Mouse (Mus musculus) hindbrain, embryonic 15.5 days (tissue): Measurements from ENCODE around the gene Tuba3a. TPM values are rescaled to one million over a fixed set of nuclear protein-coding genes. Genes with fewer than 3 reads are reported as not detected.

Experiments
- ATAC-seq: fragments of 200-750 bp; cut with Nextera tagmentation; 2 replicates; pipeline ENCODE4 v1.8.0; 2017; ENCODE audit warnings: low read depth, moderate number of reproducible peaks, moderate TSS enrichment; ENCODE audit not compliant: low FRiP score
- H3K27ac ChIP-seq: fragments of 300-500 bp; sonication (generic); replicated peaks from 2 replicates; pipeline ENCODE4 v1.5.1; 2015; ENCODE audit warnings: mild to moderate bottlenecking, inconsistent platforms
- H3K27me3 ChIP-seq: fragments of 300-500 bp; sonication (generic); 2 replicates; pipeline ENCODE4 v1.6.1; 2015; ENCODE audit warnings: control low read depth, inconsistent platforms
- H3K36me3 ChIP-seq: fragments of 300-500 bp; sonication (generic); 2 replicates; pipeline ENCODE4 v1.6.1; 2015; ENCODE audit warnings: control low read depth, inconsistent platforms
- H3K4me1 ChIP-seq: fragments of 300-500 bp; sonication (generic); replicated peaks from 2 replicates; pipeline ENCODE4 v1.6.1; 2015; ENCODE audit warnings: control low read depth, inconsistent platforms
- H3K4me2 ChIP-seq: fragments of 300-500 bp; sonication (generic); 2 replicates; pipeline ENCODE4 v1.6.1; 2015; ENCODE audit warnings: moderate library complexity, mild to moderate bottlenecking, inconsistent platforms
- H3K4me3 ChIP-seq: fragments of 300-500 bp; sonication (generic); 2 replicates; pipeline ENCODE4 v1.5.1; 2015; ENCODE audit warnings: mild to moderate bottlenecking, inconsistent platforms
- H3K9ac ChIP-seq: fragments of 300-500 bp; sonication (generic); 2 replicates; pipeline ENCODE4 v1.6.1; 2015; ENCODE audit warnings: inconsistent platforms
- H3K9me3 ChIP-seq: fragments of 300-500 bp; sonication (generic); 2 replicates; pipeline ENCODE4 v1.6.1; 2016; ENCODE audit warnings: control low read depth, inconsistent platforms
- WGBS: fragments of 180-500 bp; shearing (Covaris S2); methylation state at CpG from one replicate; pipeline ENCODE4 v1.1.7; 2015; 5-methylcytosine and 5-hydroxymethylcytosine counted together
- polyA plus RNA-seq: library from polyadenylated mRNA; unstranded; fragments of >200 nt; fragmentation: Nextera tagmentation; extraction: Ambion mirVana; gene quantifications from 2 replicates; pipeline ENCODE4 v1.2.1, GENCODE M21; 2015

Tuba3a gene
- polyA plus RNA-seq, 1 experiment from 2014 or later, result not detected

DNA sequence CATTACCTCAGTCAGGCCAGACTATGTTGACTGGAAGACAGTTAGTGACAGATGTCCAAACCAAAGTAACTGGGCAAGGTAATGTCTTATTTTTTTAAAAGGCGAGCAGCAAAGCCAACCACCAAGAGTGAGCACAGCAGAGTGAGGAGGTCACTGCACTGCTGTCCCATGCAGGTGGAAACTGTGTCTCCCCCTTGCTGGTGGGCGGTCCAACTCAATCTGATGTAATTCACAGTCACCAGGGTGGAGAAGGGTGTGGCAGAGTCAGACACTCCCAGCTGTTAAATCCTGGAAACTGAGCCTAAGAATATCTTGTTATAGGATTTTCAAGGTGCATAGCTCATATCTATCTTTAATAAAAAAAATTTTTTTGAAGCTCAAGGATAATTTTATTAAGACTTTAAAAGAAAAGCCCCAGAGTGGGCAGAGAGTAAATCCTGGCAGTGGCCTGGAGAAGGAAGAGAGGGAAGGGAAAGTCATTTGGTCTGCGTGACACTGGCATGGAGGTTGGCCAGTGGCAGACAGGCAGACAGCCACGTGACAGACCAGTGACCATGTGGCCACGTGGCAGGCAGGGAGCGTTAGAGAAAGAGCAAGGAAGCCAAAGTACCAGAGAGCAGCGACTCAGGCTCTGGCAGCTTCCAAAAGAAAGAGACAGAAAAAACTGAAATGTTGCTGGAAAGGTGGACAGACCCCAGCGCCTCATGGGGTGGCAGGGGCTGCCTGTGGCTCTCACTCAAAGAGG, 29.4 kb downstream of the Tuba3a start:
- H3K27ac ChIP-seq, result no peak overlapping the region
- H3K36me3 ChIP-seq, result no peaks in the 10 kb centered on the region
- ATAC-seq, result no peak
- H3K4me1 ChIP-seq, result no peaks in the 10 kb centered on the region
- 86% methylated on average over 8 of the region's 8 CpGs for WGBS
- no peaks in the 10 kb centered on the region for H3K27me3 ChIP-seq
- no peak overlapping the region for H3K4me3 ChIP-seq
- H3K9ac ChIP-seq, result no peak overlapping the region
- H3K9me3 ChIP-seq, result no peaks in the 10 kb centered on the region
- H3K4me2 ChIP-seq, result no peak overlapping the region

DNA sequence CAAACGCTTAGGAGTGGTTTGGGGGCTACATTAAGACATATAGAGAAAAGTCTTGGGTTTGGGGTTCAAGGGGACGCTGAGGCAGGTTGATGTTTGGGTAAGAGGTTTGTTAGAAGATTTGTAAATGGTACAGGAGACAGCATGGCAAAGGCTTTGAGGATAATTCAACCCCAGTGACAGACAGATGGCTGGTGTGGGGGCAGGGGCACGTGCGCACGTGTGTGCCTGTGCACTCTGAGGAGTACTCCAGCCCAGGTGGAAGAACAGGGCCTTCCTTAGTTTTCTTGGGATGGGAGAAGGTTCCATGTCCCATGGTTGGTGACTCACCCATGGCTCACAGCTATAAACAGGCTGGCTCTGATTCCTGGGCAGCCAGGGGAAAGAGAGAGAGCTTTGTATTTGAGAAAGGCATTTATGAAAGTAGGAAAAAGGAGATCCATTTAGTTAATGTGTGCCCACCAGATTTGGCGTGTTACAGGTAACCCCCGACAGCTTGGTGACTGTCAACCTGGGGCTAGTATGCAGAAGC, 30.3 kb downstream of the Tuba3a start:
- ATAC-seq, result no peak
- Histone ChIP-seq H3K9me3 (no peaks in the 10 kb centered on the region), H3K27me3 (no peaks in the 10 kb centered on the region), H3K9ac (no peak overlapping the region), H3K4me2 (no peak overlapping the region), H3K4me1 (no peaks in the 10 kb centered on the region), H3K27ac (no peak overlapping the region), H3K36me3 (no peaks in the 10 kb centered on the region), H3K4me3 (no peak overlapping the region)
- WGBS, result 92% methylated on average over 7 of the region's 7 CpGs

DNA sequence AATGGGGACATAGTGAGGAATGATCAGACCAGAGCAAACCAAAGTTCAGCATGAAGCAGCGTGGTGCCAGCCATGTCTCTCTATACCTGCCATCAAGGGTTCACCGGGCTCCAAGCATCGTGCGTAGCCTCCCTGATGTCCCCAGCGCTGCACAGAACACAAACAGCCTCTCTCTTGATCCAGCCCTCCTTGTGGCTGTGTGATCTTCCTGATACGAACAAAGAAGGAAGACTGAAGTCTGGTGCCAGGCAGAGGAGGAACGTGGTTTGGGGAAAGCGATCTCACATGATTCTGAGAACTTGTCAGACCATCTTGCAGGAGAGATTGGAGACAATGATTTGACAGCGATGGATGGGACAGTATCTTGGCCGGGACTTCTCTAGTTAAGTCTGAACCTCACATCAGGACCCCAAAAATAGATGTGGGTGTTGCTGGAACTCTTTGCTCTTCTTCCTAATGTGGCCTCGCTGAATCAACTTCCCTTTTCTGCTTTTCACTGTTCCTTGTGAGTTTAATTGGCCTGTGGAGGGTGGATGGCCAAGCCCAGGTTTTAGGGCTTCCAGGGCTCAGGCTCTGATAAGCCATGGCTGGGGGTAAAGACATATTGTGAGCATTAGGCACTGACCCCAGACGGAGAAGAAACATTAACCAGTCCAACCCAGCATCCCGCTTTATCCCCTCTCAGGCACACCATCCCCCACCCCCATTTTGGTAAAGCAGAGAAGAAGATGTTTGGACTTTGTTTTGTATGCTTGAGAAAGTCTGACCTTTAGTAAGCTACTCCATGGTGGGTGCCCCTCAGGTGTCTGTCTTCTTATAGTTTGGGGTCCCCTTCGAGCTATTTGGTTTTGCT, 31.8 kb downstream of the Tuba3a start:
- no peak overlapping the region for H3K4me3 ChIP-seq
- ATAC-seq, result no peak
- WGBS, result 79% methylated on average over 14 of the region's 14 CpGs
- no peaks in the 10 kb centered on the region for H3K36me3 ChIP-seq
- no peak overlapping the region for H3K9ac ChIP-seq
- no peak overlapping the region for H3K27ac ChIP-seq
- H3K9me3 ChIP-seq, result no peaks in the 10 kb centered on the region
- H3K4me1 ChIP-seq, result no peaks in the 10 kb centered on the region
- H3K27me3 ChIP-seq, result no peaks in the 10 kb centered on the region
- no peak overlapping the region for H3K4me2 ChIP-seq

DNA sequence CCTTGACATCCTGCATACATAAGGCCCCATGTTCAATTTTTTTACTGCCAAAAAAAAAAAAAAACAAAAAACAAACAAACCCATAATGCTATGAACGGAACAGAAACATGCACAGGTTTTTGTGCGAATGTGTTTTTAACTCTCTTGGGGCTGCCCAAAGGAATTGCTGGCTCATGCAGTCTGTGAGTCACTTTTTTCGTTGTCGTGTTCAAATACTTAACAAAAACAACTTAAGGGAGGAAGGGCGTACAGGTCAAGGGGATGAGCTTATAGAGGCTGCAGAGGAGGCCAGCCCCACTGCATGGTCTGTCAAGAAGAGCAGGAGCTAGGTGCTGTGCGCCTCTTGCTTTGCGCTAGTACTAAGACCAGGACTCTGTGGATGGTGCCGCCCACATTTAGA, 33.1 kb downstream of the Tuba3a start:
- WGBS, result 93% methylated on average over 8 of the region's 8 CpGs
- no peak overlapping the region for H3K4me2 ChIP-seq
- H3K9ac ChIP-seq, result no peak overlapping the region
- H3K36me3 ChIP-seq, result no peaks in the 10 kb centered on the region
- H3K4me1 ChIP-seq, result no peaks in the 10 kb centered on the region
- H3K4me3 ChIP-seq, result no peak overlapping the region
- H3K27ac ChIP-seq, result no peak overlapping the region
- no peaks in the 10 kb centered on the region for H3K27me3 ChIP-seq
- ATAC-seq, result no peak
- no peaks in the 10 kb centered on the region for H3K9me3 ChIP-seq

DNA sequence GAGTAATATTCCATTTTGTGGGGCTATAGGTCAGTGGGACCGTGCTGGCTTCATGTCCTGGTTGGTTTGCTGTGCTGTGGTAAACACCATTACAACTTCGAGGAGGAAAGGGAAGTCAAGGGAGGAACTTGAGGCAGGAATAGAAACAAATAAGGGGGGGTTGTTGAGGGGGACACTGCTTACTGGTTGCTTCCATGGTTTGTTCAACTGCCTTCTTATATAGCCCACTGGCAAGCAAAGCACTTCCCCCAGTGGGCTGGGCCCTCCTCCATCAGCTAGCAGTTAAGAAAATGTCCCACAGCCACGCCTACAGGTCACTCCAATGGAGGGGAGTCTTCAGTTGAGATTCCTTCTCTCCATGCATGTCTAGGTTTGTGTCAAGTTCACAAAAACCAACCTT, 33.6 kb downstream of the Tuba3a start:
- 91% methylated on average over 3 of the region's 3 CpGs for WGBS
- H3K36me3 ChIP-seq, result no peaks in the 10 kb centered on the region
- H3K4me3 ChIP-seq, result no peak overlapping the region
- H3K27ac ChIP-seq, result no peak overlapping the region
- no peak for ATAC-seq
- no peaks in the 10 kb centered on the region for H3K4me1 ChIP-seq
- H3K9me3 ChIP-seq, result no peaks in the 10 kb centered on the region
- H3K9ac ChIP-seq, result no peak overlapping the region
- no peak overlapping the region for H3K4me2 ChIP-seq
- H3K27me3 ChIP-seq, result no peaks in the 10 kb centered on the region

DNA sequence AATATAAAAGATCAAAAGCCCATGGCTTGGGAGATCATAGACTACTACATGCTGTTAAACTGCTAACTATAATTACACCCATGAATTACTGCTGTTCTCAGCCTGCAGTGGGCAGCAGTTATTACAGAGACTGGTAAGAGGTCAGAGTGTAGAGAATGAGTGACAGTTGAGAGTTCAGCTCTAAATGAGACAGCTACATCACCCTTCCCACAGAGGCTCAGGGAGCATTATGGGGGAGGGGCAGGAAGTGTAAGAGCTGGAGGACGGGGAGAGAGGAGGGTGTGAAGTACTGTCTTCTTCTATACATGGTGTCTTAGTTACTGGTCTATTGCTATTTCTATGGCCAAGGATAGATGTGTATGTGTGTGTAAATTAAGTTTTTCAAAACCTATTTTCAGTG, 41.3 kb downstream of the Tuba3a start:
- H3K9ac ChIP-seq, result no peak overlapping the region
- WGBS, result 41% methylated on average over 1 of the region's 1 CpGs

DNA sequence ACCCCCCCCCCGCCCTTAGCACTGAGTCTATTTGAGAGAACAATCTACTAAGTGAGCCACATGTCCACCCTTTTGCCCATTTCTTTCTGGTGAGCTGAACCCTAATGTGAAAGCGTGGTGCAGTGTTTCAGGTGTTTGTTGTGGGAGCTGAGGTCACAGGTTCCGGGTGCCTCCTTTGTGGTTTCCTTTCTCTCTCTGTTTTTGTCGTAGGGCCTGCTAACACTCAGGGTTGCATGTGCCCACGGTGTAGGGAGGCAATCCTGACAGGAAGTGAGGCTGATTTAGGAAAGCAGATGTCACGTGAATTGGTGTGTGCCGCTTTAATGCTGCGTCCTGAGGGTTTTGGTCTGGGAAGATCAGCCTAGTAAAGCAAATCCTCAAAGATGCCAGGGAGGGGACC, 44.3 kb downstream of the Tuba3a start:
- no peak overlapping the region for H3K4me2 ChIP-seq

More for the DNA sequence above, 41.3 kb downstream of the Tuba3a start:
- Histone ChIP-seq H3K27ac (no peak overlapping the region), H3K27me3 (no peaks in the 10 kb centered on the region), H3K4me1 (no peaks in the 10 kb centered on the region), H3K9me3 (no peaks in the 10 kb centered on the region), H3K36me3 (no peaks in the 10 kb centered on the region), H3K4me2 (no peak overlapping the region), H3K4me3 (no peak overlapping the region)
- ATAC-seq, result no peak

DNA sequence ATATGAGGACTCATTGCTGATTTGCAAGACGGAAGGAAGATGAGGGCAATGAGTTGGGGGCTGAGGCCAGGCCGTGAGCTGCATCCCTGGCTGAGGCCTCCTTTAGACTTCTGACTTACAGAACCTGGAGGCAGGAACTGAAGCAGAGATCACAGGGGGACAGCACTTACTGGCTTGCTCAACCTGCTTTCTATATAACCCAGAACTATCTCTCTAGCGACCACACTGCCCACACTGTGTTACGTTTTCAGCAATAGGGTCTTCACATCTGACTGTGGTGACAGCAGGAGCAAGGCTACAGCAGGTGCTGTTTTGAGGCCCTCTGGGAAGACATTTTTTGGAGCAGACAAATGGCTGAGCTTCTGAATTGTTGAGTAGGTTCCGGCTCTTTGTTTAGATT, 45.2 kb downstream of the Tuba3a start:
- Histone ChIP-seq H3K27me3 (no peaks in the 10 kb centered on the region), H3K4me3 (no peak overlapping the region), H3K36me3 (no peaks in the 10 kb centered on the region), H3K27ac (no peak overlapping the region), H3K9ac (no peak overlapping the region), H3K4me2 (no peak overlapping the region), H3K4me1 (no peaks in the 10 kb centered on the region), H3K9me3 (no peaks in the 10 kb centered on the region)
- no peak for ATAC-seq
- 83% methylated on average over 5 of the region's 5 CpGs for WGBS

More for the DNA sequence above, 44.3 kb downstream of the Tuba3a start:
- H3K9me3 ChIP-seq, result no peaks in the 10 kb centered on the region
- no peaks in the 10 kb centered on the region for H3K27me3 ChIP-seq
- H3K36me3 ChIP-seq, result no peaks in the 10 kb centered on the region
- 87% methylated on average over 8 of the region's 8 CpGs for WGBS
- H3K9ac ChIP-seq, result no peak overlapping the region
- no peaks in the 10 kb centered on the region for H3K4me1 ChIP-seq
- H3K4me3 ChIP-seq, result no peak overlapping the region
- H3K27ac ChIP-seq, result no peak overlapping the region
- ATAC-seq, result no peak

DNA sequence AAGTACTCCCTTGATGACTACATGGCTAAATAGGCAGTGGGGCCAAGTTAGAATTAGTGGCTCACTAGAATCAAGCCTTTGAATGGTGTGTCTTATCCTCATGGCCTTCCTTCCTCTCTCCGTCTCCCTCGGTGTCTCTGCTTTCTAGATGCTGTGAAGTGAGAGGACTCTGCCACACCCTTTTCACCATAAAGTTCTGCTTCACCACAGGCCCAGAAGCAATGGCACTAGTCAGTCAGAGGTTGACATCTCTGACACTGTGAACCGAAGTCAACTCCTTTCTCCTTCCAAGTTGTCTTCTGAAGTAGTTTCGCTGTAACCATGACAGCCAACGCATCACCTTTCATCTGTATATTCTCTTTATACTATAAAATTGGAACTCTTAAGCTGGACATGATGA, 46.3 kb downstream of the Tuba3a start:
- WGBS, result 91% methylated on average over 5 of the region's 5 CpGs
- Histone ChIP-seq H3K36me3 (no peaks in the 10 kb centered on the region), H3K4me1 (no peaks in the 10 kb centered on the region), H3K27ac (no peak overlapping the region), H3K9me3 (no peaks in the 10 kb centered on the region), H3K4me3 (no peak overlapping the region), H3K27me3 (no peaks in the 10 kb centered on the region), H3K4me2 (no peak overlapping the region), H3K9ac (no peak overlapping the region)
- no peak for ATAC-seq

DNA sequence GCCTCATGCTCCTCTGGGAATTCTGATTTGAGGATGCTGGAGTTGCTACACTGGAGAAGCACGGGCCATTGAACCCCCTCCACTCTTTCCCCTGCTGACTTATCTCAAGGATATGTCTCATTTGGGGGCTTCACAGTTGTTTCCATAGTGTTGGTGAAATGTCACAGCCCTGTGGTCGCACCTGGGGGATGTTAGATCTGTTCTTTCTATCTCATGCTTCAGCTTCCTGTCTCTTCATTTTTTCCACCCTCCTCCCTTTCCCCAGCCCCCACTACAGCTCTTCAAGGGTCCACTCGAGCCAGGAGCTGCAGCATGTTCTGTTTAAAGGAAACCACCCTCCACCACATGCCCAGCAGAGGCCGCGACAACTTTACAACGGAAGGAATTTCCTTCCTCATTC, 47.4 kb downstream of the Tuba3a start:
- Histone ChIP-seq H3K9ac (no peak overlapping the region), H3K27ac (no peak overlapping the region), H3K4me2 (no peak overlapping the region), H3K36me3 (no peaks in the 10 kb centered on the region), H3K4me3 (no peak overlapping the region), H3K4me1 (no peaks in the 10 kb centered on the region), H3K27me3 (no peaks in the 10 kb centered on the region), H3K9me3 (no peaks in the 10 kb centered on the region)
- 81% methylated on average over 6 of the region's 6 CpGs for WGBS
- no peak for ATAC-seq

DNA sequence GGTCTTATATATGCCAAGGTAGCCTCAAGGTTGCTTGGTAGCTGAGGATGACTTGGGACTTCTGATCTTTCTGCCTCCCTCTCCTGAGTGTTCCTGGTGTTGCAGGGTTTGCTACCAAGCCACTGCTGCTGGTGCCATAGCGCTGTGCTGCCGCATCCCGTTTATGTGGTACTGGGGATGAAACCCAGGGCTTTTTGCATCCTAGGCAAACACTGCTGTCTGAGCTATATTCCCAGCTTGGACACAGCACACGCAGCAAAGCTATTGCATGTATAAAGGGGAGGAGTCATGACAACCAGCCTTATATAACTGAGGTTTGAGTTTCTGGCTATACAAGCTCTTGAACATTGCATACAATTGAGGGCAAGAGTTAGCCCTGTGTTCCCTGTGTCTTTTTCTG, 48.4 kb downstream of the Tuba3a start:
- no peak overlapping the region for H3K4me2 ChIP-seq
- H3K4me3 ChIP-seq, result no peak overlapping the region
- no peak overlapping the region for H3K27ac ChIP-seq
- no peak overlapping the region for H3K9ac ChIP-seq
- no peak for ATAC-seq
- H3K4me1 ChIP-seq, result peaks cover under 1% of the 10 kb centered on the region; the same call in 1 of the 2 replicates
- H3K27me3 ChIP-seq, result no peaks in the 10 kb centered on the region
- 84% methylated on average over 4 of the region's 4 CpGs for WGBS
- no peaks in the 10 kb centered on the region for H3K36me3 ChIP-seq
- H3K9me3 ChIP-seq, result no peaks in the 10 kb centered on the region

DNA sequence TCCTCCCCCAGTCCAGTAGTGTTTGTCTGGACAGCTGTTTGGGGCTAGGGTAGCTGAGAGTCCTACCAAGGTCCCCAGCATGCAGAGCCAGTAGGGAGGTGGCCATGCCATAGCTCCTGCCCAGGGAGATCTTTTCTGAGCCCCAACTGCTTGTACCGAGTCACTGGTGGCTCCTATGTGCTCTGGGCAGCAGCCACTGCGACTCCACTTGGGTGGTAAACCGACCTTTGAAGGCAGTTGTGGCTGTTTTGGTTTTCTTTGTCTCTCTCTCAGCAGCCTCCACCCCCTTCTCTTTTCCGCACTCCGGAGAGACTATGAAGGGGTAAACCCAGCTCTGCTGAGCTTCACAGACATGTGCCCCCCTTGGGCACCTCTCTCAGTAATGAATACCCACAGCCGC, 49.1 kb downstream of the Tuba3a start, which contains the start of gene Cd27:
TSS of gene Cd27 (minus strand) at position 229 of the 400 bp plus-strand sequence.
- ATAC-seq, result no peak
- H3K9me3 ChIP-seq, result no peaks in the 10 kb centered on the region
- H3K4me1 ChIP-seq, result peaks cover 7% of the 10 kb centered on the region; the same call in 1 of the 2 replicates
- H3K36me3 ChIP-seq, result no peaks in the 10 kb centered on the region
- H3K9ac ChIP-seq, result no peak within 1 kb of the TSS
- WGBS, result 19% methylated on average over 6 of the region's 6 CpGs
- H3K4me3 ChIP-seq, result no peak within 1 kb of the TSS
- H3K27ac ChIP-seq, result no peak within 1 kb of the TSS
- no peaks in the 10 kb centered on the region for H3K27me3 ChIP-seq
- H3K4me2 ChIP-seq, result no peak within 1 kb of the TSS
